Mouse (Mus musculus): ENCODE data around the gene Shpk.

DNA sequence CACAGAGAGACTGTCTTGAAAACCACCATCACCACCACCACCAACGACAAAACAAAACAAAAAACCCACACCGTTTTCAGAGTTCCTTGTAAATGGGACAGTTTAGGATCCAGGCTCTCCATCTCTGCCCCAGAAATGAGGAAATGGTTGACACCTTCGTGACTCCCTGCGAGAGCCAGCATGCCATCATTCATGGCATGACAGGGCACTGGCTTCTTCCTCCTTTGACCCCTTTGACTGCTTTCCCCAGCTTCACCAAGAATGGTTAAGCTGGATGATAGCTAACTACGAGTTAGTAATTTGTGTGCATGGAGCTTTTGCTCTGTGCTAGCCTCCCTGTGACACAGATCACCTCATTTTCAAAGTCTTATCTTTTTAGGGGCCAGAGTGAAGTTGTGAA, 37.0 kb upstream of the Shpk start:
- TF ChIP-seq NANOG (IDR thresholded peaks at IDR 0.05; ENCODE audit: borderline replicate concordance, low read length) (no peak), CTCF (conservative IDR thresholded peaks at IDR 0.05; ENCODE audit: low read length) (no peak)
